Mouse (Mus musculus): ENCODE measurements around the gene Zfp644. TPM values are rescaled to one million over a fixed set of nuclear protein-coding genes. Genes with fewer than 3 reads are reported as not detected.
A peak's percentile ranks its signal among the peaks of the same experiment; 100 is the strongest.
"Not testable (repeated sequence)": the region's sequence is repeated elsewhere in the genome, so short reads cannot be mapped to it uniquely, and the experiment has no call there.

Zfp644 gene
- 10 to 100 TPM; 68.9 to 70.1 TPM for total RNA-seq (2021)
- long read RNA-seq, experiment 1, partial matches to known transcripts: 3 of 20 reads
- long read RNA-seq, experiment 1, other reads (novel, unspliced or antisense): 12 of 20 reads
- long read RNA-seq, experiment 2, partial matches to known transcripts: 1 of 3 reads
- long read RNA-seq, experiment 2, other reads (novel, unspliced or antisense): 2 of 3 reads

- DNase-seq: peak; percentile 90 to 93
Observed at GRCm38 (mm10) chr5:106696396-106697337, at the start of gene Zfp644. Gene Zfp644 (minus strand): TSS chr5:106697287.

- DNase-seq: no peak
Observed at GRCm38 (mm10) chr5:106739716-106740115, 42.6 kb upstream of the Zfp644 start.

GRCm38 (mm10) chr5:106723487-106723886, 26.4 kb upstream of the Zfp644 start:
- DNase-seq: no peak

GRCm38 (mm10) chr5:106722771-106723170, 25.7 kb upstream of the Zfp644 start:
- DNase-seq: no peak

GRCm38 (mm10) chr5:106711870-106712277, 14.8 kb upstream of the Zfp644 start:
- DNase-seq: no peak

GRCm38 (mm10) chr5:106711220-106711726, 14.2 kb upstream of the Zfp644 start:
- DNase-seq: no peak

GRCm38 (mm10) chr5:106710611-106711010, 13.5 kb upstream of the Zfp644 start:
- no peak for DNase-seq

GRCm38 (mm10) chr5:106710085-106710409, 13.0 kb upstream of the Zfp644 start:
- no peak for DNase-seq

- no peak for DNase-seq
Observed at GRCm38 (mm10) chr5:106709388-106710084, 12.4 kb upstream of the Zfp644 start.

- no peak for DNase-seq
Observed at GRCm38 (mm10) chr5:106706363-106706762, 9.3 kb upstream of the Zfp644 start.

- no peak for DNase-seq
Observed at GRCm38 (mm10) chr5:106705162-106705561, 8.1 kb upstream of the Zfp644 start.

- DNase-seq: peak; percentile 77 to 86
Observed at GRCm38 (mm10) chr5:106695681-106696395, 1.2 kb downstream of the Zfp644 start.

GRCm38 (mm10) chr5:106695141-106695540, 1.9 kb downstream of the Zfp644 start:
- DNase-seq: no peak

- DNase-seq: no peak
Observed at GRCm38 (mm10) chr5:106694683-106695082, 2.4 kb downstream of the Zfp644 start.

- DNase-seq: peak in 1 of 2 experiments; percentile 26
Observed at GRCm38 (mm10) chr5:106693034-106693433, 4.1 kb downstream of the Zfp644 start.

- no peak for DNase-seq
Observed at GRCm38 (mm10) chr5:106680636-106681458, 16.2 kb downstream of the Zfp644 start.

- DNase-seq: no peak
Observed at GRCm38 (mm10) chr5:106679659-106680058, 17.4 kb downstream of the Zfp644 start.

- DNase-seq: not testable (repeated sequence)
Observed at GRCm38 (mm10) chr5:106678823-106679222, 18.3 kb downstream of the Zfp644 start.

- no peak for DNase-seq
Observed at GRCm38 (mm10) chr5:106676784-106677183, 20.3 kb downstream of the Zfp644 start.

- no peak for DNase-seq
Observed at GRCm38 (mm10) chr5:106672597-106672996, 24.5 kb downstream of the Zfp644 start.

- no peak for DNase-seq
Observed at GRCm38 (mm10) chr5:106671893-106672292, 25.2 kb downstream of the Zfp644 start.

Data from adrenal gland, postnatal 36 days (tissue).